Comparison of ENCODE assay signal across 9 mouse cellular contexts in genomic region chr13:54389971-54390564, GRCm38 (mm10). TPM values are rescaled to one million over a fixed set of nuclear protein-coding genes. Genes with fewer than 3 reads are reported as not detected.
A peak's percentile ranks its signal among the peaks of the same experiment; 100 is the strongest.
DNase-seq lines count a peak whose midpoint lies in the region; ATAC-seq and TF ChIP-seq lines count a peak whose summit lies in the region.
"Had no signal": no experiment of that assay in that cellular context is flagged by ENCODE, and none has a peak within 500 bp of the region (broad histone marks: within the 10 kb centered on the region; RNA-seq: fewer than 3 reads in every experiment).

No protein-coding gene starts in this region.

- no peak overlapping the region for H3K4me2 ChIP-seq in hindbrain, embryonic 14.5 days (replicated peaks)

- no peak for TF ChIP-seq POLR2A in thymus, adult 2 months (IDR thresholded peaks at IDR 0.05; ENCODE audit: control insufficient read depth, extremely low read depth, insufficient read depth, low read length, poor library complexity)

- H3K9me3 ChIP-seq in hindbrain, embryonic 14.5 days (ENCODE audit: control insufficient read depth, low read length) = no peaks in the 10 kb centered on the region

- H3K36me3 ChIP-seq in hindbrain, embryonic 14.5 days (replicated peaks; ENCODE audit: control insufficient read depth, insufficient read depth) = no peaks in the 10 kb centered on the region
- H3K36me3 ChIP-seq in thymus, adult 2 months (ENCODE audit: control insufficient read depth, insufficient read depth, low read length) = no peaks in the 10 kb centered on the region

- no peak overlapping the region for H3K9ac ChIP-seq in hindbrain, embryonic 14.5 days

- no peak for TF ChIP-seq CTCF in thymus, adult 2 months (IDR thresholded peaks at IDR 0.05; ENCODE audit: borderline replicate concordance, control insufficient read depth, extremely low read depth, insufficient read depth, low read length, poor library complexity)

- peak; percentile 27 for DNase-seq in kidney, adult 11 months
- DNase-seq in kidney, adult 18-20 months = no peak
- DNase-seq in 3T3-L1 (ENCODE audit: low read depth, low spot score) = peak; percentile 67
- peak; percentile 81 for DNase-seq in hindbrain, embryonic 14.5 days (ENCODE audit: low spot score)
- no peak for DNase-seq in thymus, adult 2 months
- no peak for DNase-seq in frontal cortex, postnatal 25 days (ENCODE audit: low spot score in 2 of 2)

- 28% methylated on average over 8 of the region's 8 CpGs for WGBS in hindbrain, embryonic 14.5 days
- 81% methylated on average over 8 of the region's 8 CpGs for WGBS in thymus, adult 2 months

- ATAC-seq in cerebellum, adult (ENCODE audit: insufficient number of reproducible peaks, low FRiP score, low TSS enrichment) = peak; percentile 66; the same call in 1 of the 2 replicates
- peak; percentile 75 for ATAC-seq in hindbrain, embryonic 14.5 days (ENCODE audit: low FRiP score)
- ATAC-seq in monocyte, adult 5-6 weeks (replicated peaks; ENCODE audit: insufficient number of reproducible peaks, low FRiP score, low TSS enrichment, poor library complexity, severe bottlenecking) = no peak

- H3K4me1 ChIP-seq in hindbrain, embryonic 14.5 days (replicated peaks; ENCODE audit: control insufficient read depth, insufficient read depth, low read length) = 0 out of 2 replicates have a peak, but pooled peaks cover 5% of the 10 kb centered on the region
- H3K4me1 ChIP-seq in thymus, adult 2 months (replicated peaks; ENCODE audit: control insufficient read depth, insufficient read depth, low read length) = no peaks in the 10 kb centered on the region

- H3K27me3 ChIP-seq in hindbrain, embryonic 14.5 days (ENCODE audit: control insufficient read depth, insufficient read depth, low read length) = no peaks in the 10 kb centered on the region
- H3K27me3 ChIP-seq in thymus, adult 2 months (ENCODE audit: control insufficient read depth, insufficient read depth, low read length) = no peaks in the 10 kb centered on the region

- H3K4me3 ChIP-seq in hindbrain, embryonic 14.5 days (replicated peaks; ENCODE audit: low read length) = no peak overlapping the region
- no peak overlapping the region for H3K4me3 ChIP-seq in thymus, adult 2 months (ENCODE audit: control insufficient read depth, insufficient read depth, low read length)
- H3K4me3 ChIP-seq: erythroblast, embryonic 14.5 days had no signal

- H3K27ac ChIP-seq in hindbrain, embryonic 14.5 days = peak overlapping the region; percentile 68
- H3K27ac ChIP-seq in thymus, adult 2 months (ENCODE audit: control insufficient read depth, insufficient read depth, low read length) = no peak overlapping the region

RNA-seq across cellular contexts. Expression of gene Cplx2, which starts 18.9 kb away (rescaled TPM):
- polyA plus RNA-seq in hindbrain, embryonic 14.5 days (2014; fragmentation: Nextera tagmentation; extraction: Ambion mirVana) = 24.9 and 30.1 TPM in 2 replicates
- 1.9 TPM in 2 replicates for polyA plus RNA-seq in thymus, adult 2 months (2012; rRNA removed)
- 0.19 to 0.85 TPM in 2 of 3 replicates, not detected in the other for total RNA-seq in monocyte, adult 5-6 weeks (2017)

Comparison
In these comparisons a context has a peak if more than half of its experiments do, and no peak if none do; other contexts are left out.
1. DNase-seq: peak in kidney, adult 11 months (single experiment), 3T3-L1 (single experiment) and hindbrain, embryonic 14.5 days (single experiment); none in kidney, adult 18-20 months (single experiment), thymus, adult 2 months (single experiment) and frontal cortex, postnatal 25 days (0 of 2).